Mouse (Mus musculus): ENCODE data around the gene Vash1.

DNA sequence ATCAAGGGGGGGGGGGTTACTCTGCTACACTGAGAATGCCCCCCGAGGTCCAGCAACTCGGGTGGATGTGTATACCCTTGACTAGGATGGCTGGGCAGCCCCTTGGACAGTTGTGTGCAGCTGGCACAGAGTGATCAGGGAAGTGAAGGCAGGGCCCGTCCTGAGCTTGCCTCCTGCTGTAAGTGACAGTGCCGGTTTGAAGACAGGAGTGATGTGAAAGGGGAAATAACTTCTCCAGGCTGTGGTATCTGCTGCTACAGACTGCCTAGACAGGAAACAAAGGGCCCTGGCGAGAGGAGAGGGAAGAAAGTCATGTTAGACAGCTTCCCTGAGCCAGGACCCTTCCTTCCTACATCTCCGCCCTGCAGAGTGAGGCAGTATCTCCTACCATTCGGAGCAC is 5.2 kb downstream of the Vash1 start:
- no peak for TF ChIP-seq CTCF (IDR thresholded peaks at IDR 0.05; ENCODE audit: extremely low read depth, insufficient read depth, low read length)
- TF ChIP-seq POLR2A (IDR thresholded peaks at IDR 0.05; ENCODE audit: extremely low read depth, insufficient read depth, low read length): no peak
